Mouse (Mus musculus): ENCODE results near the gene Cbx8. TPM values are rescaled to one million over a fixed set of nuclear protein-coding genes. Genes with fewer than 3 reads are reported as not detected.
A peak's percentile ranks its signal among the peaks of the same experiment; 100 is the strongest.

Gene Cbx8
- polyA plus RNA-seq, 1 experiment from 2014 or later, result 2.8 TPM

DNA sequence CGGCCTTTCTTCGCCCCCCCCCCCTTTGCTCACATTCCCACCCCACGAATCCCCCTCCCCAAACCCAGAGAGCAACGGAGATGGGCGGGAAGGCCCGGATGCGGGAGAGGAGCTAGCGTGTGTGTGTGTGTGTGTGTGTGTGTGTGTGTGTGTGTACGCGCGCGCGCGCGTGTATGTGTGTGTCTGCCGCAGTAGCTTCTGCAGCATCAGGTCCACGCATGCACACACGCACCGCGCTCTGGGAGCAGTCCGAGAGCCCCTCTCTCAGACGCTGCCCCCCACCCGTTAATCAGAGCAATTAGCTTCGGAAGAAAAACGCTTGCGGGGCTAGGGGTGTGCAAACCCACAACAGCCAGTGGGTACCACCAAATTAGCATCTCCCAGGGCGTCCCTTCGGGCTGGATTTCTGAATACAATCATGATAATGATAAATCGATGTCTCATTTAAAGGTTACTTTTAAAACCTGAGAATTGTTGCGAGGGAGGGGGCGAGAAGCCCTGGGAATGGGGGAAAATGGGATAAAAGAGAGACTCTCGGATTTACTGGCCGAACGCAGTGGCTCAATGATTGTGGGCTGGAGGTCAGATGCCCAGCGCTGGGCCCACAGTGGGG, 13.1 kb upstream of the Cbx8 start:
- Histone ChIP-seq H3K4me2 (peak overlapping the region; percentile 55), H3K27ac (no peak overlapping the region), H3K27me3 (peaks cover 100% of the 10 kb centered on the region), H3K4me1 (replicated peaks) (peaks cover 47% of the 10 kb centered on the region), H3K4me3 (replicated peaks) (peak overlapping the region; percentile 22), H3K36me3 (no peaks in the 10 kb centered on the region), H3K9me3 (replicated peaks) (no peaks in the 10 kb centered on the region), H3K9ac (no peak overlapping the region)
- WGBS (ENCODE audit: insufficient replicate concordance), result 3% methylated on average over 33 of the region's 35 CpGs
- DNase-seq (no peak), ATAC-seq (ENCODE audit: low read depth) (no peak)

DNA sequence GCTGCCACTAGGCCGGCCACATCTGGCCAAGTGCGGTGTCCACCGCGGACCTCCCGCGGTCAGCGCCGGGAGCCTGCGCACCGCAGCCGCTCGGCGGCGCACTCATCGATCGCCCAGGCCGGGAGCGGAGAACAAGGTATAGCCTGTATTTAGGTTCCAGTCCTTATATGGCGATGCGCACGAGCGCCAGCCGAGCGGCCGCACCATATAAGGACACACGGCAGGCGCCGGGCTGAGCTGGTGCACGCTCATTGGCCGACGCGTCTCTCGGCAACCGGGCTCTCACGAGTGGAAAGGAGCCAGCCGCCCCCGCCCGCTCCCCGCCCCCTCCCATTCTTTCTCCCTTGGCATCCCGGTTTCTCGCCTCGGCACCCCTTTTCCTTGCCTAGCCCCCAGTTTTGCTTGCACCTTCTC, 12.5 kb upstream of the Cbx8 start:
- H3K4me1 ChIP-seq (replicated peaks), result peaks cover 44% of the 10 kb centered on the region
- H3K9me3 ChIP-seq (replicated peaks), result no peaks in the 10 kb centered on the region
- H3K27me3 ChIP-seq, result peaks cover 100% of the 10 kb centered on the region
- DNase-seq (peak; percentile 46), ATAC-seq (ENCODE audit: low read depth) (peak; percentile 79)
- H3K4me2 ChIP-seq, result peak overlapping the region; percentile 55
- no peak overlapping the region for H3K27ac ChIP-seq
- peak overlapping the region; percentile 22 for H3K4me3 ChIP-seq (replicated peaks)
- H3K9ac ChIP-seq, result no peak overlapping the region
- H3K36me3 ChIP-seq, result no peaks in the 10 kb centered on the region
- WGBS (ENCODE audit: insufficient replicate concordance), result 0% methylated on average over 41 of the region's 42 CpGs

DNA sequence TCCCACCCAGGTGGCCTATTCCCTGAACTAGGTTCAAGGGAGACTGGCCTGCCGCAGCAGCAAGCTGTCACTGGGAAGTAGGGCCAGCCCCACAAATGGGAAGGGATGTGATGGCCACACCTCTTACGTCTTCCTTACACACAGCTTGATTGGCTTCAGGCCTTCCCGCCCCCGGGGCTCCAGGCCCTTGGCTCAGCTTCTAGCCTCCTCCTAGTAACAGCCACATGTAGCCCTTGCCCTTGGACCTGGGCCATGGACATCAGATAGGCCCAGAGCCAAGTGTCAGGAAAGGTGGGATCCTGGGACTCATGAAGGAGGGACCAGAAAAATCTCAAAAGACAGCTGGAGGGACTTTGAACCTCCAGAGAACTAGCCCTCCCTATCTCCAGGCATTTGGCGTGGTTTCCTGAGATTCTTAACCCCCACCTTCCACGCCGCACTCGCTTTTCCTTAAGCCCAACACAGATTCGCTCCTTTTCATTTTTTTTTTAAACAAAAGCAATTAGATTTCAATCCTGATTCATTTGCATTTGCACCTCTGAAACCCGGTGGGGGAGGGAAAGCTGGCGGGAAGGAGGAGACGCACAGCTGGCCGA, 12.0 kb upstream of the Cbx8 start:
- peaks cover 100% of the 10 kb centered on the region for H3K27me3 ChIP-seq
- H3K4me2 ChIP-seq, result peak overlapping the region; percentile 55
- H3K4me1 ChIP-seq (replicated peaks), result peaks cover 39% of the 10 kb centered on the region
- H3K36me3 ChIP-seq, result no peaks in the 10 kb centered on the region
- 4% methylated on average over 13 of the region's 13 CpGs for WGBS (ENCODE audit: insufficient replicate concordance)
- H3K4me3 ChIP-seq (replicated peaks), result peak overlapping the region; percentile 22; the same call in 1 of the 2 replicates
- H3K27ac ChIP-seq, result no peak overlapping the region
- ATAC-seq (ENCODE audit: low read depth), result peak; percentile 37; the same call in 1 of the 2 replicates
- no peak for DNase-seq
- no peaks in the 10 kb centered on the region for H3K9me3 ChIP-seq (replicated peaks)
- no peak overlapping the region for H3K9ac ChIP-seq

GRCm38 (mm10) chr11:119051927-119052660, 11.3 kb upstream of the Cbx8 start:
- DNase-seq, result no peak
- no peak overlapping the region for H3K27ac ChIP-seq
- no peak overlapping the region for H3K9ac ChIP-seq
- no peak for ATAC-seq (ENCODE audit: low read depth)
- H3K4me3 ChIP-seq (replicated peaks), result no peak overlapping the region
- H3K4me2 ChIP-seq, result no peak overlapping the region
- peaks cover 100% of the 10 kb centered on the region for H3K27me3 ChIP-seq
- no peaks in the 10 kb centered on the region for H3K9me3 ChIP-seq (replicated peaks)
- H3K4me1 ChIP-seq (replicated peaks), result peaks cover 33% of the 10 kb centered on the region
- WGBS (ENCODE audit: insufficient replicate concordance), result 4% methylated on average over 15 of the region's 15 CpGs
- no peaks in the 10 kb centered on the region for H3K36me3 ChIP-seq

GRCm38 (mm10) chr11:119051426-119051825, 10.7 kb upstream of the Cbx8 start:
- ATAC-seq (ENCODE audit: low read depth) (no peak), DNase-seq (no peak)
- Histone ChIP-seq H3K27ac (no peak overlapping the region), H3K4me3 (replicated peaks) (no peak overlapping the region), H3K4me1 (replicated peaks) (peaks cover 33% of the 10 kb centered on the region), H3K36me3 (no peaks in the 10 kb centered on the region), H3K9ac (no peak overlapping the region), H3K4me2 (no peak overlapping the region), H3K27me3 (peaks cover 100% of the 10 kb centered on the region), H3K9me3 (replicated peaks) (no peaks in the 10 kb centered on the region)

DNA sequence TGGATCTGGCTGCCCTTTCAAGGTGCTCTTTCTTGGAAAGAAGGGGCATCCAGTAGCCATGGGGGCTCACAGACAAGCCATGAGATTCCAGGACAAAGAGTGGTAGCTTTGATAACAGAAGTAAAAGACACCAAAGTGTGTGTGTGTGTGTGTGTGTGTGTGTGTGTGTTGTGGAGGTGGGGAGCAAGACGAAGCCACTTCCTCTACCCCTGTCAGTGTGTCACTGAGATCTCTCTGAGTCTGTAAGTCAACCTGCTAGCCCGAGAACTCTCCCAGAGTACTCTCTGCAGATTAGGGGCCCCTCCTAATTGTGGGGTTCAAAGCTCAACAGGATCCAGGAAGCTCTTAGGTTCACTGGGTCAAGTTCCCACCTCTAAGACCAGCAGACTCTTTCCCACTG, 9.6 kb upstream of the Cbx8 start:
- Histone ChIP-seq H3K9me3 (replicated peaks) (no peaks in the 10 kb centered on the region), H3K4me3 (replicated peaks) (no peak overlapping the region), H3K4me2 (no peak overlapping the region), H3K9ac (no peak overlapping the region), H3K4me1 (replicated peaks) (peaks cover 31% of the 10 kb centered on the region), H3K36me3 (no peaks in the 10 kb centered on the region), H3K27me3 (peaks cover 100% of the 10 kb centered on the region), H3K27ac (no peak overlapping the region)
- no peak for DNase-seq
- ATAC-seq (ENCODE audit: low read depth), result no peak
- 0% methylated on average over 2 of the region's 2 CpGs for WGBS (ENCODE audit: insufficient replicate concordance)

GRCm38 (mm10) chr11:119048133-119048510, 7.4 kb upstream of the Cbx8 start:
- DNase-seq, result no peak
- Histone ChIP-seq H3K4me2 (0 out of 2 replicates have a peak overlapping the region, but pooled peaks have one; percentile 6), H3K4me1 (replicated peaks) (peaks cover 28% of the 10 kb centered on the region), H3K9me3 (replicated peaks) (no peaks in the 10 kb centered on the region), H3K36me3 (no peaks in the 10 kb centered on the region), H3K9ac (no peak overlapping the region), H3K27me3 (peaks cover 100% of the 10 kb centered on the region), H3K4me3 (replicated peaks) (no peak overlapping the region), H3K27ac (no peak overlapping the region)
- WGBS (ENCODE audit: insufficient replicate concordance), result 2% methylated on average over 13 of the region's 13 CpGs
- ATAC-seq (ENCODE audit: low read depth), result no peak

DNA sequence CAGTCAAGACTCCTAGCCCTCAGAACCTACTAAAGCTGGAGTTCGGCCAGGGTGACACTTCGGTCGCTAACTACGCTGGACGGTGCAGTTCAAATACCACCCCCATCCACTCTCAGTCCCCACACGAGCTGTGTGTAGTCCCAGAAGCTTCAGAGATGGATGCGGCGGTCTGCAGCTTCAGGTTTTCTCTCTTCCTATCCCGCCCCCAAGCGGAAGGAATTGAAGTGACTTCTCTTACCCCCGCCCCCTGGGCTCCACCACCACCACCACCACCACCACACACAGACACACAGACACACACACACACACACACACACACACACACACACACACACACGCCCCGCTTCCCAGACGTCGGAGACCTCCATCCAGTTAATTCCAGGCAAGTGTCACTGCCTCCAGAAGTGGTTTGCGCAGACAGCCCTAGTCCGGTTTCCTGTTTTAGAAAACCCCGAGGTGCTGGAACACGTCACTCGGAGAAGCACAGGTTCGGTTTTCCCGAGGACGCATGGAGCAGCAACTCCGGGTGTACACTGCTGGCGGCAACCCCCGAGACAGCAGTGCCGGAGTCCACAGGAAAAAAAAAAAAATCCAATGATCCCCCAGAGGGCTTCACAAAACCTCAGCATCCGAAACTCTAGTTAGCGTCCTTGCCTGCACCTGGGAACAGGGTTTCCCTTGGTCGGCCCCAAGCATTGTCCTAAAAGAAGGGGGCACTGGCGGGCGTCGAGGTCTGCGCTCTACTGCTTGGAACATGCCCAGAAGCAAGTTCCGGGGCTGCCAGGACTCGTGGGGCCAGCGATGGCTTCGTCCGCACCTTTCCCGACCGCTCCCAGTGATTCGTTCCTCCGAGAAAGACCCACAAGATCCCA, 6.7 kb upstream of the Cbx8 start:
- H3K9me3 ChIP-seq (replicated peaks), result no peaks in the 10 kb centered on the region
- ATAC-seq (ENCODE audit: low read depth), result no peak
- DNase-seq, result no peak
- H3K36me3 ChIP-seq, result no peaks in the 10 kb centered on the region
- H3K4me3 ChIP-seq (replicated peaks), result no peak overlapping the region
- H3K27me3 ChIP-seq, result peaks cover 100% of the 10 kb centered on the region
- H3K27ac ChIP-seq, result no peak overlapping the region
- H3K9ac ChIP-seq, result no peak overlapping the region
- peak overlapping the region; percentile 33; the same call in 1 of the 2 replicates for H3K4me2 ChIP-seq
- 2% methylated on average over 43 of the region's 43 CpGs for WGBS (ENCODE audit: insufficient replicate concordance)
- H3K4me1 ChIP-seq (replicated peaks), result peaks cover 23% of the 10 kb centered on the region

- Histone ChIP-seq H3K4me1 (replicated peaks) (peaks cover 28% of the 10 kb centered on the region), H3K27ac (no peak overlapping the region), H3K9me3 (replicated peaks) (no peaks in the 10 kb centered on the region), H3K27me3 (peaks cover 100% of the 10 kb centered on the region), H3K9ac (no peak overlapping the region), H3K36me3 (no peaks in the 10 kb centered on the region), H3K4me3 (replicated peaks) (no peak overlapping the region; the same call in 1 of the 2 replicates), H3K4me2 (peak overlapping the region; percentile 33)
- ATAC-seq (ENCODE audit: low read depth) (0 out of 2 replicates have a peak, but pooled peaks have one; percentile 7), DNase-seq (no peak)
- 2% methylated on average over 39 of the region's 39 CpGs for WGBS (ENCODE audit: insufficient replicate concordance)
These were observed 6.0 kb upstream of the Cbx8 start for GRCm38 (mm10) chr11:119046601-119047245.

DNA sequence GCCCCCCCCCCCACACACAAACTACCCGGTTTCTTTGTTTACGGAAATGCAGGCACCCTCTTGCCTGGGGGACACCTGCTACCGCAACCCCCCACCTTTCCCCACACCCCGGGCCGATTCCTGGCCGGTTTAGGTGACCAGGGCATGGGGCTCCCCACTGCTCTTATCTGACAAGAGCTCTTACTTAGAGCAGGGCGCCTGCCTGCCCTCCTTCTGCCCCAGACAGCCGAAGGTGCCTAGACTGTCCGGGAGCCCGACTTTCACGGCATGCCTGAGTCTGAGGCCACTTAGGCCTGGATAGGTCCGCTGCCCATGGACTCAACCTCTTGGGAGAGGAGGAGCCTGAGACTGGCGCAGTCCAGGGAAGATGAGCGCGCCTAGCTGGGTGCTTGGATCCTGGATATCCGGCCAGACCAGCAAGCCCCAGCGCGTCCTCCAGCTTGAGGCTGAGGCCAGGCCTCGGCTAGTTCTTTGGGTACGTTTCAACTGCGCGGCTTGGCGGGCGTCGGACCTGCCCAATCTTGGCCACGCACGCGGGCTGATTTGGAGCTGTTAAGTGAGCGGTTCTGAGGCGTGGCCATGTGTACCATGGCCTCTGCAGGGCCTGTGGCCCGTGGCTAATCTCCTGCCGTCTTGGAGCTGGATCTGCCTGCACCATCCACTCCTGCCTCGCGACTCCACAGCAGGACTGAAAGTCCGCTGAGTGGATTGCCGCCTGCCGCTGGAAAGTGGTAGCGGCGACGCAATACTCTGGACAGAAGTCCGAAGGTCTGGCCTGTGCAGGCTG, 4.0 kb upstream of the Cbx8 start:
- Histone ChIP-seq H3K27me3 (peaks cover 100% of the 10 kb centered on the region), H3K4me1 (replicated peaks) (peaks cover 45% of the 10 kb centered on the region), H3K4me2 (peak overlapping the region; percentile 21), H3K9ac (no peak overlapping the region), H3K36me3 (no peaks in the 10 kb centered on the region), H3K27ac (no peak overlapping the region; the same call in 1 of the 2 replicates), H3K4me3 (replicated peaks) (no peak overlapping the region), H3K9me3 (replicated peaks) (no peaks in the 10 kb centered on the region)
- WGBS (ENCODE audit: insufficient replicate concordance), result 4% methylated on average over 41 of the region's 41 CpGs
- DNase-seq (no peak), ATAC-seq (ENCODE audit: low read depth) (no peak)

All from liver, embryonic 13.5 days (tissue).